Mouse (Mus musculus) midbrain, embryonic 13.5 days (tissue): Measurements from ENCODE around the gene Ciao2a. TPM values are rescaled to one million over a fixed set of nuclear protein-coding genes. Genes with fewer than 3 reads are reported as not detected.

Experiments
- ATAC-seq: fragments of 200-750 bp; cut with Nextera tagmentation; 2 replicates; pipeline ENCODE4 v1.8.0; 2017; ENCODE audit warnings: mild to moderate bottlenecking, moderate TSS enrichment, moderate library complexity
- H3K27ac ChIP-seq: fragments of 300-500 bp; sonication (generic); 2 replicates; pipeline ENCODE4 v1.5.1; 2015; ENCODE audit warnings: inconsistent platforms, mild to moderate bottlenecking, moderate library complexity
- H3K27me3 ChIP-seq: fragments of 300-500 bp; sonication (generic); 2 replicates; pipeline ENCODE4 v1.6.1; 2015; ENCODE audit warnings: mild to moderate bottlenecking, inconsistent platforms
- H3K36me3 ChIP-seq: fragments of 300-500 bp; sonication (generic); 2 replicates; pipeline ENCODE4 v1.6.1; 2015; ENCODE audit warnings: mild to moderate bottlenecking, inconsistent platforms
- H3K4me1 ChIP-seq: fragments of 300-500 bp; sonication (generic); replicated peaks from 2 replicates; pipeline ENCODE4 v1.6.1; 2015; ENCODE audit warnings: inconsistent platforms
- H3K4me2 ChIP-seq: fragments of 300-500 bp; sonication (generic); replicated peaks from 2 replicates; pipeline ENCODE4 v1.6.1; 2015; ENCODE audit warnings: moderate library complexity, mild to moderate bottlenecking, inconsistent platforms
- H3K4me3 ChIP-seq: fragments of 300-500 bp; sonication (generic); replicated peaks from 2 replicates; pipeline ENCODE4 v1.5.1; 2015; ENCODE audit warnings: mild to moderate bottlenecking, inconsistent platforms
- H3K9ac ChIP-seq: fragments of 300-500 bp; sonication (generic); replicated peaks from 2 replicates; pipeline ENCODE4 v1.6.1; 2015; ENCODE audit warnings: mild to moderate bottlenecking, inconsistent platforms
- H3K9me3 ChIP-seq: fragments of 300-500 bp; sonication (generic); 2 replicates; pipeline ENCODE4 v1.6.1; 2016; ENCODE audit warnings: mild to moderate bottlenecking, inconsistent platforms
- WGBS: fragments of 180-500 bp; shearing (Covaris S2); methylation state at CpG from one replicate; pipeline ENCODE4 v1.1.7; 2015; 5-methylcytosine and 5-hydroxymethylcytosine counted together
- polyA plus RNA-seq: library from polyadenylated mRNA; unstranded; fragments of >200 nt; fragmentation: Nextera tagmentation; extraction: Ambion mirVana; gene quantifications from 2 replicates; pipeline ENCODE4 v1.2.1, GENCODE M21; 2015

Gene Ciao2a
- 102 and 104 TPM in 2 replicates for polyA plus RNA-seq

DNA sequence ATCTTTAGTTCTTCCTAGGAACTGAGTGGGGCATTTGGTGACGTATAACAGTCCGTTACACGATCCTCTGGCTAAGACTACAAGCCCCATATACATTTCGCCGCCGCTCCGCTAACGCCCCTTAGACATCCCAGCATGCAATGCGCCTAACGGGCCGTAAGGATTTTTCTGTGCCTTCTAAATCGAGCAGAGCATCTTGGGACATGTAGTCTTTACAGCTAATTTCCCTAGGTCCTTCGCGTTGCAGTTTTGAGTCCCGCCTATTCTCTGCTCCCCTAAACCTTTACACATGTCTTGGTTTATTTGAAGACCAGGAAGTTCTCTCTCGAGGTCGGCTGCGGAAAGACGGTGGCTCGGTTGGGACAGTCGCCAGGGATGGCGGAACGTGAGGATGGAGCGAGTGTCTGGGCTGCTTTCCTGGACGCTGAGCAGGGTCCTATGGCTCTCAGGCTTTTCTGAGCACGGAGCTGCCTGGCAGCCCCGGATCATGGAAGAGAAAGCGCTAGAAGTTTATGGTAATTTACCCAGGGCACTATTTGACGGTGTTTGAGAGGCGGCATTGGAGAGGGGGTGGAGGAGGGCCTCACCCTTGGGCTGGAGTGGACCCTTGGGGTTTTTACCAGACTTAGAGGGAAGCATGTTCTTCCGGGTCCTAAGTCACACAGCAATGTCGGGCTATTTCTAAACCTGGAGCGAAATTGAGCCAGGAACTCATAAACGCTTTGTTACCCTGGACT, at the start of gene Ciao2a, which contains the start of gene Snx1:
Gene Ciao2a, plus strand, starts transcription at position 156 of the 737 bp plus-strand sequence.
Gene Snx1, minus strand, starts transcription at position 132 of the 737 bp plus-strand sequence.
- Histone ChIP-seq H3K9me3 (no peaks in the 10 kb centered on the region), H3K4me3 (peak within 1 kb of the TSS; percentile 55), H3K27ac (peak within 1 kb of the TSS; percentile 89), H3K4me2 (peak within 1 kb of the TSS; percentile 73), H3K27me3 (no peaks in the 10 kb centered on the region), H3K4me1 (peaks cover 43% of the 10 kb centered on the region), H3K9ac (peak within 1 kb of the TSS; percentile 71), H3K36me3 (0 out of 2 replicates have a peak, but pooled peaks cover 3% of the 10 kb centered on the region)
- ATAC-seq, result peak; percentile 69
- WGBS, result 1% methylated on average over 34 of the region's 34 CpGs

DNA sequence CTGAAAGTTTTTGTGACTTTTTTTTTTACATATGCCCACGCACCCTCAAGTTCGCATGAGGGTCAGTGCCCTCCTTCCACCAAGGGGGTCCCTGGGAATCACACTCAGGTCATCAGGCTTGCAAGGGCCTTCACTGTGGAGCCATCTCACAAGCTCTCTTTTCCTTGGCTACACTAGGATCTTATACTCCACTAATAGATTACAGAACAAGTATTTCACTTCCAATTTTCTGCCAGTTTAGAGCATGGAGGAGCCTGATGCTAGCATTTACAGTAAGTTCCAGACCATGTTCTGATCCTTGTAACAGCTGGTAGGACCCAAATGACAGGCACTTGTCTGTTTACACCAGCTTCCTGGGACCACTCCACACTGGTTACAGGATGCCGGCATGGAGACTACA, 48.3 kb upstream of the Ciao2a start:
- H3K27ac ChIP-seq, result no peak overlapping the region
- no peak overlapping the region for H3K9ac ChIP-seq
- no peaks in the 10 kb centered on the region for H3K27me3 ChIP-seq
- WGBS, result 75% methylated on average over 3 of the region's 3 CpGs
- H3K4me2 ChIP-seq, result no peak overlapping the region
- no peaks in the 10 kb centered on the region; the same call in 1 of the 2 replicates for H3K4me1 ChIP-seq
- no peaks in the 10 kb centered on the region for H3K36me3 ChIP-seq
- no peak for ATAC-seq
- no peak overlapping the region for H3K4me3 ChIP-seq
- no peaks in the 10 kb centered on the region for H3K9me3 ChIP-seq

DNA sequence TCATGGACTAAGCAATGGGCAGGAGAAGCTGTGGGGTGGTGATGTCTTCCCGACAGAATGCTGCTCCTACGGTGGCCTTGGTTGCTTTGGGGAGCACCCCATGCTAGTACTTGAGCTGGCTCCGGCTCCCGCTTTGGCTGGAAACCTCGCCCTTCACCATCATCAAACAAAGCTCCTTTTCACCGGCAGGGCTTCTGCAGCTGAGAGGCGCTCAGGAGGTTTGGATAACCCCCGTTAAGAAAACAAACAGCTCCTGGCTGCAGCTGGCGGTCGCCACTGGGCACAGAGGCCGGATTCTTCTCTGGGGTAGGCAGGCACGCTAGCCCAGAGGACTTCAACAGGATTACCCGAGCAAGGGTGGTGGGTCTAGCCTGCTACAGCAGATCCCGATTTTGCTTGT, 47.9 kb upstream of the Ciao2a start:
- H3K27me3 ChIP-seq, result no peaks in the 10 kb centered on the region
- no peaks in the 10 kb centered on the region for H3K36me3 ChIP-seq
- peak overlapping the region; percentile 17 for H3K4me2 ChIP-seq
- H3K9ac ChIP-seq, result no peak overlapping the region
- no peak overlapping the region for H3K27ac ChIP-seq
- H3K4me1 ChIP-seq, result no peaks in the 10 kb centered on the region; the same call in 1 of the 2 replicates
- 11% methylated on average over 14 of the region's 14 CpGs for WGBS
- H3K9me3 ChIP-seq, result no peaks in the 10 kb centered on the region
- no peak overlapping the region for H3K4me3 ChIP-seq
- ATAC-seq, result 0 out of 2 replicates have a peak, but pooled peaks have one; percentile 30

DNA sequence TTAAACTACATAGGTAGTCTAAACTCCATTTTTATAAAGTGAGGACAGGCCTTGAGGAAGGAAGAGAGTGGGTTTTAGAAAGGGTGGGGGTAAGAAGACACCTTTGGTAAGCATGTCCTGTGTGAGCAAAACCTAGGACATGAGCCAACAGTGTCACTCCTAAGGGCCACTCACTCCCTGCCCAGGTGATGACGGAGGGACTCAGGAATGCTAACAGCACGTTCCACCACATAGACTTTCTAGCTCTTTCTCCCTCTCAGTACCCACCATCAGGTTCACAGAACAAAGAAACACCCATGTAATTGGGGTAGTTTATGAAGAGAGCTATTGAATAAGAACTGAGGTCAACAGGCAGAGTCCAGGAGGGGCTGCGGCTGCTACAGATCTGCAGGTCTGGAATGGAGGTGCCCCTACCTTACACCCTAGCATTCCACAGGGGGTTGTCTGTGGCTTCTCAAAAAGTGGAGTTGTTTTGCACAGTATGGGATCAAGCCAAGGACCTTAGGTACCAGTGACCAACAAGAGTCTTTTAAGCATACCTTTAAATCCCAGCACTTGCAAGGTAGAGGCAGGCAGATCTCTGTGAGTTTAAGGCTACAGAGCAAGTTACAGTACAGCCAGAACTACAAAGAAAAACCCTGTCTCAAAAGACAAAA, 45.5 kb upstream of the Ciao2a start:
- H3K36me3 ChIP-seq, result 0 out of 2 replicates have a peak, but pooled peaks cover 3% of the 10 kb centered on the region
- no peak overlapping the region for H3K4me2 ChIP-seq
- H3K4me1 ChIP-seq, result no peaks in the 10 kb centered on the region; the same call in 1 of the 2 replicates
- no peak overlapping the region for H3K4me3 ChIP-seq
- no peaks in the 10 kb centered on the region for H3K27me3 ChIP-seq
- H3K27ac ChIP-seq, result no peak overlapping the region
- H3K9me3 ChIP-seq, result no peaks in the 10 kb centered on the region
- H3K9ac ChIP-seq, result no peak overlapping the region
- WGBS, result 89% methylated on average over 3 of the region's 3 CpGs
- no peak for ATAC-seq

DNA sequence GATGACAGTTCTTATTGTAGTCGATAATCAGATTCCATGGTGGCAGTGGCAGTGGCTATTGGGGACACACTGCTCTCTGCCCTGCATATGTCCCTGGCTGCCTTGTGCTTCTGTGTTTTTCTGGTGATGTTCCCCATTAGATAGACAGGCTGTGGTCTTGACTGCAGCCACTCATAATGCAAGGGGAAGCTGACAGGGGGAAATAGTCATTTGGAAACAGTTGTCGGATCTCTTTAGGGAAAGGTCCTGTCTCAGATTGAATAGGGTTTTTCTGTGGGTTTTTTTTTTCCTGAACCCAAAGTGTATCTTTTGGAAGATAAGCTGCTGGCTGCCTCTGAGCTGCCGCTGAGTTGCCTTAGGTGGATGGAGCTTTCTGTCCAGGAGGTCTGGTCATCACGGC, 44.4 kb upstream of the Ciao2a start:
- Histone ChIP-seq H3K9ac (no peak overlapping the region), H3K4me3 (no peak overlapping the region), H3K4me2 (no peak overlapping the region), H3K9me3 (no peaks in the 10 kb centered on the region), H3K4me1 (no peaks in the 10 kb centered on the region; the same call in 1 of the 2 replicates), H3K27me3 (no peaks in the 10 kb centered on the region), H3K27ac (no peak overlapping the region), H3K36me3 (peaks cover 11% of the 10 kb centered on the region)
- no peak for ATAC-seq
- 85% methylated on average over 4 of the region's 4 CpGs for WGBS

DNA sequence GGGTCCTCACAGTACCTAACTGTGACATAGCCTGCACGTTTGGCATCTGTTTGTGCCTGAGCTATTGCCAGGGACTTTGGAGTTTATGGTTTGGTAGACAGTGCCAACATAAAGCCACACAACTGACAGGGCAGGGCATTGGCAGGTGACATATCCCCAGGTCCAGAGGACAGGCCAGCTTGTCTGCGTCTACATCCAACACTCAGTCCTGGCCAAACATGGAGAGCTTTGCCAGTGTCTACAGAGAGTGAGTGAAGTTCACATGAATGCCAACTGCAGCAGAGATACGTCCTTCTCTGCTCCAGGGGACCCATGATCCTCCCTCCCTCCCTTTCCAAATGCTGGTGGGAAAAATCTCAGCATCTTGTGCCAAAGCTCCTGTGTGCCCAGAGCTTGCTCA, 42.2 kb upstream of the Ciao2a start:
- Histone ChIP-seq H3K4me3 (no peak overlapping the region), H3K4me2 (no peak overlapping the region), H3K27me3 (no peaks in the 10 kb centered on the region), H3K9me3 (no peaks in the 10 kb centered on the region), H3K36me3 (peaks cover 31% of the 10 kb centered on the region), H3K4me1 (no peaks in the 10 kb centered on the region), H3K9ac (no peak overlapping the region), H3K27ac (no peak overlapping the region)
- ATAC-seq, result no peak
- WGBS, result 92% methylated on average over 3 of the region's 3 CpGs

DNA sequence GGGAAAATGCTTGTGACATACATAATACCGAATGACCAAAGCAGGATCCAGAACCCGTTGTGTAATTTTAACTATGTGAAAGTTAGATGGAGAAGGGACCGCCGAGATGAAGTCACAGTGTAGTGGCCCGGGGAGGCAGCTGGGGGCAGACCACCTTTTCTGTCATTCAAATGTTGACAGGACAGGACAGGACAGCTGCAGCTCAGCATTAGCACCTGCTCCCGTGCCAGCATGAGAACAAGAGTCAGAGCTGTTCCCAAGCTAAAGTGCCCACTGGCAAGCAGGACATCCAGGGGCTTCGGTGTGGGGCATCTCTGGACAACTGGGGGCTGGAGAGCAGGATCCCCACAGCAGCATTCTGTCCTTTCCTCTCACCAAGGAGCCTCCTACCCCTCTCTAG, 39.3 kb upstream of the Ciao2a start:
- 95% methylated on average over 7 of the region's 7 CpGs for WGBS

DNA sequence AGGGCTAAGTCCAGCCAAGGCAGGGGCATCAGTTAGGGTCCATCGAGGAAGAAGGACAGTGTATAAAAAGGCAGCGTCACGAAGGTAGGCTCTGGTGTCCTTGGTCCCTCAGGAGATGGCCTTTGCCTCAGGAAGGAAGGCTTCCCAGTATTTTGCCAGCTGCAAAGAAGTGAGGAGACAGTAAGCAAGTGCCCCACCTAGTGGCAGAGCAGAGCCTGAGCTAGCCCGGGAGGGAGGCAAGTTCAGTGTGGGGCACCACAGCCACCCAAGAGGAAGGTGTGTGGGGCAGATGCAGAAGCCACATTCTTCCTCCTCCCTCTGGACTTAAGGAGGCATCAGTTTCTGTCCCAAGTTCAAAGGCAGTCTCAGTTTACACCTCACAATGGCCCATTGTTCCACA, 38.0 kb upstream of the Ciao2a start:
- Histone ChIP-seq H3K9me3 (no peaks in the 10 kb centered on the region), H3K4me2 (no peak overlapping the region), H3K36me3 (peaks cover 74% of the 10 kb centered on the region), H3K9ac (no peak overlapping the region), H3K4me3 (no peak overlapping the region), H3K27me3 (no peaks in the 10 kb centered on the region), H3K4me1 (no peaks in the 10 kb centered on the region), H3K27ac (no peak overlapping the region)
- 50% methylated on average over 4 of the region's 4 CpGs for WGBS
- no peak for ATAC-seq

More for the DNA sequence above, 39.3 kb upstream of the Ciao2a start:
- H3K27ac ChIP-seq, result peak overlapping the region; percentile 7; the same call in 1 of the 2 replicates
- no peak for ATAC-seq
- no peak overlapping the region for H3K4me2 ChIP-seq
- H3K9me3 ChIP-seq, result no peaks in the 10 kb centered on the region
- no peak overlapping the region for H3K9ac ChIP-seq
- H3K36me3 ChIP-seq, result peaks cover 60% of the 10 kb centered on the region
- H3K27me3 ChIP-seq, result no peaks in the 10 kb centered on the region
- H3K4me1 ChIP-seq, result no peaks in the 10 kb centered on the region
- no peak overlapping the region for H3K4me3 ChIP-seq

DNA sequence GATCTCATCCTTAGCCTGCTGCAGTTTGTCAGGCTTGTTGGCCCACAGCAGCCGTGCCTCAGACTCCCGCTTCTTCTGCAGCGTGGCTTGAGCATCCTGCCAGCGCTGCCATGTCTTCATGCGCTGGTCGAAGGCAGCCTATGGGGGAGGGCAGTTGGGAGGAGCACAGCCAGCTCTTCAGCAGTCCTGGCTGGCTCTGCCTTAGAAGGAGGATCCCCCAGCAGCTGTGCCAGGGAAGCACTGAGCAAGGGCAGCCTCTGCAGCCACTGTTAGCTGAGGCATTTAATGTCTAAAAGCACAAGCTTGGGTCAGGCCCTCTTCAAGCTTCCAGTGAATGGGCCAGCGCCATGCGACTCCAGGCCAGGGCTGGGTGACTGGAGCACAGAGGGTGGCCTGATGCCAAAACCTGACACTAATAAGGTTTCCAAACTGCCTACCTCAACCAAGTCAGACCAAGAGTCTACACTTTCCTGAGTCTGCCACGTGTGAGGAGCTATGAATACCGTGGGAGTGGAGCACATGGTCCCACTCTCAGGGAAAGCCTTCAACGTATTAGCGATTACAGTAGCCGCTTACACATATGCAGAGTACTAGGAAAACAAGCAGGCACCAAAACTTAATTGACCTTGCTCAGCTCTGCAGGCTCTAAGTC, 35.7 kb upstream of the Ciao2a start:
- no peak overlapping the region for H3K4me3 ChIP-seq
- no peak overlapping the region for H3K9ac ChIP-seq
- peaks cover 96% of the 10 kb centered on the region for H3K36me3 ChIP-seq
- H3K27ac ChIP-seq, result no peak overlapping the region
- no peaks in the 10 kb centered on the region for H3K4me1 ChIP-seq
- 90% methylated on average over 13 of the region's 13 CpGs for WGBS
- no peaks in the 10 kb centered on the region for H3K27me3 ChIP-seq
- H3K9me3 ChIP-seq, result no peaks in the 10 kb centered on the region
- H3K4me2 ChIP-seq, result no peak overlapping the region
- ATAC-seq, result no peak

DNA sequence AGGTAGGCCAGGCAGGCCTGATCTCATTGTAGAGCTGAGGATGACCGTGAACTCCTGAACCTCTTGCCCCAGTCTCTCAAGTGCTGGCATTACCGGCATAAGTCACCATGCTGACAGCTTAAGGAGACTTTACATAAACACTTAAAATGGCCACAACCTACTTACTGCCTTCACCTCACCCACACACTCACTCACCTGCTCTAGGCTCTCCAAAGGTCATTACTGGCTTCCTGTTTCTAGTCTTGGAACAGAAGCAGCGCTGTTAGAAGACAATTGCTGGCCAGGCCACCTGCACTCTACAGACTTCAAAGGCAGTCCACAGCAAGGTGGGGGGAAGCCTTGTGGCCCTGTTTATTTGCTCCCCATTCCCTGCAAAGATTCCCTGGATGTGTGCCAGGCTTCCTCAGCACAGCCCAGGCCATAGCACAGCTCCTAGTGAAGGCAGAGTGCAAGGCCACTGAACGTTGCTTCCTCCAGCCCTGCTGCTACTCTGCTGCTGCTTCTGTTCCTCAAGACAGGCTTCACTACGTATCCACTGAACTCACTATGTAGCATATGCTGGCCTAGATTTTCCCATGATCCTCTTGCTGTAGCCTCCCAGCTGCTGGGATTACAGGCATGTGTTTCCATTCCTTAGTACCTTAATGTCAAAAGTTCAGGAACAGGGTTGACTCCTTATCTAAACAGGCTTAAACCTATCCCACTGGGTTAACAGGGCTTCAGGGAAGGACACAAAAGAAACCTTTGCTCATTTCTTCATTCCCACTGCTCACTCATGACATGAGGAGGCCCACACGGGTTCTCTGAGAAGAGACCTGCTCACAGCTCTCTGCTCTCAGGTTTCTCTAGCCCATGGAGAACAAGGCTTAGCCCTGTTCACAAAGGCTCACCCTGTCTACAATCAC, 34.8 kb upstream of the Ciao2a start:
- ATAC-seq, result no peak
- peaks cover 98% of the 10 kb centered on the region for H3K36me3 ChIP-seq
- H3K27me3 ChIP-seq, result no peaks in the 10 kb centered on the region
- H3K9ac ChIP-seq, result no peak overlapping the region
- no peak overlapping the region for H3K4me2 ChIP-seq
- WGBS, result 79% methylated on average over 6 of the region's 6 CpGs
- H3K9me3 ChIP-seq, result no peaks in the 10 kb centered on the region
- no peak overlapping the region for H3K27ac ChIP-seq
- no peaks in the 10 kb centered on the region for H3K4me1 ChIP-seq
- H3K4me3 ChIP-seq, result no peak overlapping the region

DNA sequence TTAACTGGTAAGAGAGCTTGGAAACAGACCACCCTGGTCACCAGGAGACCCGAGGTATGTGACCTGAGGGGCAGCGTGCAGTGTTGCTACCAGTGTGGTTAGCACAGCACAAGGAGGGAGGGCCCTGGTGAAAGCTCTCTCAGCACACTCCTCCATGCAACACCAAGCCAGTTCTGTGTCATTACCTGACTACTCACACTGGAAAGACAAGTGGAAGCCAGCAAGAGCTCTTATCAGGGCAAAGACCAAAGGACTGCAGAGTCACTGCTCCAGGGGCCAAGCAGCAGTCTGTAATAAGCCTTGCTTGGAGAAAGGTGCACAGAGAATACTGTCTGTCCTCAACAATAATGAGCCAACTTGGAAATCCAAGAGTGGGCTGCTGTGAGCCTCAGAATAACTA, 33.7 kb upstream of the Ciao2a start:
- Histone ChIP-seq H3K9me3 (no peaks in the 10 kb centered on the region), H3K27me3 (no peaks in the 10 kb centered on the region), H3K9ac (no peak overlapping the region), H3K4me1 (no peaks in the 10 kb centered on the region), H3K4me3 (no peak overlapping the region), H3K27ac (no peak overlapping the region), H3K4me2 (no peak overlapping the region), H3K36me3 (peaks cover 98% of the 10 kb centered on the region)
- ATAC-seq, result no peak
- 84% methylated on average over 2 of the region's 2 CpGs for WGBS
